Mouse (Mus musculus) heart, postnatal 0 days (tissue): ENCODE data around the gene Abca5. TPM values are rescaled to one million over a fixed set of nuclear protein-coding genes. Genes with fewer than 3 reads are reported as not detected.

ENCODE experiments used
- ATAC-seq: fragments of 200-750 bp; cut with Nextera tagmentation; 2 replicates; pipeline ENCODE4 v1.8.0; 2017; ENCODE audit warnings: low read depth, moderate number of reproducible peaks, moderate library complexity; ENCODE audit not compliant: insufficient read depth
- DNase-seq: peaks from one replicate; pipeline ENCODE4 v3.0.0-alpha.2; 2016; ENCODE audit warnings: low spot score
- H3K27ac ChIP-seq: fragments of 300-500 bp; sonication (generic); 2 replicates; pipeline ENCODE4 v1.5.1; 2014; ENCODE audit warnings: low read depth, mild to moderate bottlenecking
- H3K27me3 ChIP-seq: fragments of 300-500 bp; sonication (generic); 2 replicates; pipeline ENCODE4 v1.6.1; 2014; ENCODE audit warnings: low read length, mixed read lengths; ENCODE audit not compliant: control insufficient read depth, insufficient read depth
- H3K36me3 ChIP-seq: fragments of 300-500 bp; sonication (generic); replicated peaks from 2 replicates; pipeline ENCODE4 v1.6.1; 2014; ENCODE audit warnings: low read length, mixed read lengths; ENCODE audit not compliant: control insufficient read depth, insufficient read depth
- H3K4me1 ChIP-seq: fragments of 300-500 bp; sonication (generic); 2 replicates; pipeline ENCODE4 v1.6.1; 2014; ENCODE audit warnings: antibody characterized with exemption; ENCODE audit not compliant: control insufficient read depth, insufficient read depth
- H3K4me2 ChIP-seq: fragments of 300-500 bp; sonication (generic); 2 replicates; pipeline ENCODE4 v1.6.1; 2014; ENCODE audit warnings: low read depth, mild to moderate bottlenecking, low read length, moderate library complexity
- H3K4me3 ChIP-seq: fragments of 300-500 bp; sonication (generic); 2 replicates; pipeline ENCODE4 v1.5.1; 2014; ENCODE audit warnings: low read depth, low read length
- H3K9ac ChIP-seq: fragments of 300-500 bp; sonication (generic); replicated peaks from 2 replicates; pipeline ENCODE4 v1.6.1; 2014; ENCODE audit warnings: low read depth, low read length, mixed read lengths
- H3K9me3 ChIP-seq: fragments of 300-500 bp; sonication (generic); replicated peaks from 2 replicates; pipeline ENCODE4 v1.6.1; 2016; ENCODE audit warnings: low read length; ENCODE audit not compliant: control insufficient read depth
- CTCF ChIP-seq: IDR thresholded peaks from 2 replicates; pipeline ENCODE4 v1.5.1; 2016; ENCODE audit warnings: antibody characterized with exemption, control low read depth, low read depth
- EP300 ChIP-seq: IDR thresholded peaks from 2 replicates; pipeline ENCODE4 v1.6.1; 2016; ENCODE audit warnings: antibody characterized with exemption, low read depth
- WGBS: fragments of 180-500 bp; shearing (Covaris S2); extraction: QIAGEN DNeasy Blood & Tissue Kit; methylation state at CpG from one replicate; pipeline ENCODE4 v1.1.7; 2014; 5-methylcytosine and 5-hydroxymethylcytosine counted together
- polyA plus RNA-seq: library from polyadenylated mRNA; unstranded; fragments of >200 nt; fragmentation: Nextera tagmentation; extraction: Ambion mirVana; gene quantifications from 2 replicates; pipeline ENCODE4 v1.2.1, GENCODE M21; 2015
- total RNA-seq: library from RNA; depleted of rRNA; stranded (reverse); fragments of >200 nt; gene quantifications from 2 replicates; pipeline ENCODE4 v1.2.3, GENCODE M21; 2014; ENCODE audit warnings: low replicate concordance; rRNA removed

Gene Abca5
- total RNA-seq (3.8 and 5.3 TPM in 2 replicates), polyA plus RNA-seq (2.5 and 2.6 TPM in 2 replicates)

GRCm38 (mm10) chr11:110337289-110338245, at the start of gene Abca5:
TSS of gene Abca5 (minus strand) at chr11:110337716.
- H3K9ac ChIP-seq = peak within 1 kb of the TSS; percentile 69
- WGBS = 1% methylated on average over 91 of the region's 95 CpGs
- peak within 1 kb of the TSS; percentile 87 for H3K4me3 ChIP-seq
- H3K4me2 ChIP-seq = peak within 1 kb of the TSS; percentile 84
- H3K9me3 ChIP-seq = no peaks in the 10 kb centered on the region
- no peaks in the 10 kb centered on the region for H3K27me3 ChIP-seq
- peak; percentile 81 for DNase-seq
- peak within 1 kb of the TSS; percentile 16; the same call in 1 of the 2 replicates for H3K27ac ChIP-seq
- peaks cover 5% of the 10 kb centered on the region; the same call in 1 of the 2 replicates for H3K4me1 ChIP-seq
- peak; percentile 91 for ATAC-seq
- H3K36me3 ChIP-seq = no peaks in the 10 kb centered on the region
- TF ChIP-seq EP300 (no peak), CTCF (no peak)

- H3K4me1 ChIP-seq = no peaks in the 10 kb centered on the region
- H3K4me3 ChIP-seq = no peak overlapping the region
- H3K27me3 ChIP-seq = no peaks in the 10 kb centered on the region
- H3K9me3 ChIP-seq = no peaks in the 10 kb centered on the region
- DNase-seq = no peak
- H3K36me3 ChIP-seq = no peaks in the 10 kb centered on the region
- H3K9ac ChIP-seq = no peak overlapping the region
- H3K4me2 ChIP-seq = no peak overlapping the region
- TF ChIP-seq CTCF (no peak), EP300 (no peak)
- WGBS = 70% methylated on average over 2 of the region's 2 CpGs
- ATAC-seq = no peak
- no peak overlapping the region for H3K27ac ChIP-seq
Measured at GRCm38 (mm10) chr11:110385487-110385886, 48.0 kb upstream of the Abca5 start.

GRCm38 (mm10) chr11:110380310-110380668, 42.8 kb upstream of the Abca5 start:
- no peaks in the 10 kb centered on the region for H3K4me1 ChIP-seq
- no peaks in the 10 kb centered on the region for H3K36me3 ChIP-seq
- peak overlapping the region; percentile 32 for H3K4me3 ChIP-seq
- TF ChIP-seq CTCF = no peak
- TF ChIP-seq EP300 = no peak
- no peak overlapping the region for H3K27ac ChIP-seq
- no peaks in the 10 kb centered on the region for H3K27me3 ChIP-seq
- peak overlapping the region; percentile 59 for H3K4me2 ChIP-seq
- 0 out of 2 replicates have a peak, but pooled peaks have one; percentile 17 for ATAC-seq
- DNase-seq = no peak
- 31% methylated on average over 15 of the region's 15 CpGs for WGBS
- no peaks in the 10 kb centered on the region for H3K9me3 ChIP-seq
- H3K9ac ChIP-seq = no peak overlapping the region

- WGBS = 6% methylated on average over 20 of the region's 20 CpGs
- ATAC-seq = peak; percentile 91
- Histone ChIP-seq H3K27ac (peak overlapping the region; percentile 39; the same call in 1 of the 2 replicates), H3K9me3 (no peaks in the 10 kb centered on the region), H3K4me3 (peak overlapping the region; percentile 32), H3K9ac (peak overlapping the region; percentile 16; the same call in 1 of the 2 replicates), H3K4me1 (no peaks in the 10 kb centered on the region), H3K27me3 (no peaks in the 10 kb centered on the region), H3K4me2 (peak overlapping the region; percentile 59), H3K36me3 (no peaks in the 10 kb centered on the region)
- TF ChIP-seq CTCF (peak; percentile 28; the same call in 1 of the 2 replicates), EP300 (no peak)
- DNase-seq = peak; percentile 81
Measured at GRCm38 (mm10) chr11:110379661-110380309, 42.3 kb upstream of the Abca5 start.

- ATAC-seq = no peak
- no peak overlapping the region for H3K27ac ChIP-seq
- H3K4me2 ChIP-seq = no peak overlapping the region
- TF ChIP-seq CTCF (no peak), EP300 (no peak)
- H3K36me3 ChIP-seq = no peaks in the 10 kb centered on the region
- peaks cover 7% of the 10 kb centered on the region; the same call in 1 of the 2 replicates for H3K4me1 ChIP-seq
- 83% methylated on average over 9 of the region's 9 CpGs for WGBS
- no peak for DNase-seq
- H3K4me3 ChIP-seq = no peak overlapping the region
- H3K27me3 ChIP-seq = no peaks in the 10 kb centered on the region
- no peak overlapping the region for H3K9ac ChIP-seq
- no peaks in the 10 kb centered on the region for H3K9me3 ChIP-seq
Measured at GRCm38 (mm10) chr11:110374036-110374435, 36.5 kb upstream of the Abca5 start.
